Mouse (Mus musculus): ENCODE data around the gene Helq.

DNA sequence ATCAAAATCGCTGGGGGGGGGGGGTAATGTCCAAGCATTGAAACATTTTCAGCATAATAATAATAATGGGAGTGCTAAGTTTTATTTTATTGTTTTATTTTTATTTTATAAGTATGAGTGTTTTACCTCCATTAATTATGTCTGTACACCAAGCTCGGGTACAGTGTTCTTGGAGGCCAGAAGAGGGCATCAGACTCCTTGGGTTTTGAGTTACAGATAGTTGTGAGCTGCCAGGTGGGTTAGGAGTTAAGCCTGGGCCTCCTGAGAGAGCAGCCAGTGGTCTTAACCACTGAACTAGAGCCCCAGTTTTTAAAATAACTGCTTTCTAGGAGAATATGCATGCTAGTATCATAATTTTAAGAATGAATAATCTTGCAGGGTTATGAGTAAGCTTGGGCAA lies 27.6 kb upstream of the Helq start:
- TF ChIP-seq CTCF (IDR thresholded peaks at IDR 0.05; ENCODE audit: low read depth) (peak; percentile 69), EP300 (optimal IDR thresholded peaks at IDR 0.05) (no peak)

All from stomach, postnatal 0 days (tissue).